Mouse (Mus musculus) brain, adult 2 months (tissue): ENCODE results near the gene Shbg.

Experiments used
- DNase-seq: peaks from one replicate; pipeline ENCODE4 v3.0.0; 2011; ENCODE audit warnings: low read depth, low spot score

The Shbg gene

DNA sequence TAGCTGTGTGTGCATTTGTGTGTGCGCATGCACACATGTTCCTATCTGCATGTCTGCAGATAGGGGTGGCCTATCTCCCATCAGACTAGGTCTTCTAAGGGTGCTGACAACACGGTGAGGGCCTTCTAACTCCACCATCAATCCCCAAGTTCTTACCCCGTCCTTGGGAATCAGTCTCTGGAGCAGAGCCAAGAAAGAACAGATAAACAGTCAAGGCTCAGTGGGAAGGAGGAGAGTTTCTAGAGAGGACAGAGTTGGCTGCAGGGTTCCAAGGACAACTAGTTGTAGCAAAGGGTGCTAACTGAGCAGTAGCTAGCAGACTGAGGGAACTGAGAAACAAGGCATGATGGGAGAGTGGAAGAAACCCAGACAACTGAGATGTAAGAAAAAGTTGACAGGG, 15.9 kb downstream of the Shbg start:
- no peak for DNase-seq

DNA sequence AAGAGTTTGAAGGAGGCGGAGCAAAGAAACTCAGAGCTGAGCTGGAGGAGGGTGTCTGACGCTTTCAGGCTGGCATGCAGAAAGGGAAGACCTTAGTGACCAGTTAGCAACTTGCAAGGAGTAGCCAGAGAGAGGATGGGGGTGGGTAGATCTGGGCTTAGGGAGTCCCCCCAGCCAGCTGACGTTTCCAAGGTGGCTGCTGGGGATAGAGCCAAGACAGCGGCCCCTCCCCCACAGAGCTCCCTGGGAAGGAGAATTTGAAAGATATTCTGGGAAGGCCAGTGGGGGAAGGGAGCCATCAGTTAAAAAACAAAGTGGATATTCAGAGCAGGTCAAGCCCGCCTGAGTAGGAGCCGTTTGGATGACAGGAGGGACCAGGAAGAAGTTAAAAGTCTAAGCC, 17.6 kb downstream of the Shbg start:
- DNase-seq = peak; percentile 55

DNA sequence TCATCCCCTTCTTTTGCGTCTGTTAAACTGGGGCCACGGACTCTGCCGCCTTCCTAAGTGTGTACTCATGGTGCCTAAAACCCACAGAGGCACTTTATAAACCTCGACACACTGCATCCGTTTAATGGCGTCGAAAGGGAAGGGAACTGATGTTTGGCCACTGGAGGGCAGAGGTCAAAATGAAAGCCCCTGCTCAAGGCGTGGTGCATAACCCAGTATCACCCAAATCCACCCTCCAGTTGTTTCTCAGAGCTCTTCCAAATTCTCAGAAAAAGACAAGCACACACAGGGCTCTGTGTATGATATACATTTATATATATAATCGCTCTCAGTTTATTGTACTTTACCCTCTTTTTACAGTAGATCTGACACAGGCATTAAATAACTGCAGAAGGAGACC, 18.3 kb downstream of the Shbg start:
- DNase-seq = no peak

DNA sequence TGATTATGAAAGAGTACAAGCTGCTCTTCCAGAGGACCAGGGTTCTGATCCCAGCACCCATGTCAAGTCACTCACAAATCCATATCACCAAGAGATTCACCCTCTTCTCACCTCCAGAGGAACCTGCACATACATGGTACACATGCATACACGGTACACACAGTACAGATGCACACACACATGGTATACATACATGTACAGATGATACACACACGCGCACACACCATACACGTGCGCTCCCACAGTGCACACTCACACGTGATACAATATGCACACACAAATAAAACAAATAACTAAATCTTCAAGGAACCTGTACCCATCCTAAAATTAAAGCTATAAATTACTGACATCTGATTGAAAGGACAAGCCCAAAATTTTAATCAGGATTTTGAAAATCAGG, 22.9 kb downstream of the Shbg start:
- no peak for DNase-seq

DNA sequence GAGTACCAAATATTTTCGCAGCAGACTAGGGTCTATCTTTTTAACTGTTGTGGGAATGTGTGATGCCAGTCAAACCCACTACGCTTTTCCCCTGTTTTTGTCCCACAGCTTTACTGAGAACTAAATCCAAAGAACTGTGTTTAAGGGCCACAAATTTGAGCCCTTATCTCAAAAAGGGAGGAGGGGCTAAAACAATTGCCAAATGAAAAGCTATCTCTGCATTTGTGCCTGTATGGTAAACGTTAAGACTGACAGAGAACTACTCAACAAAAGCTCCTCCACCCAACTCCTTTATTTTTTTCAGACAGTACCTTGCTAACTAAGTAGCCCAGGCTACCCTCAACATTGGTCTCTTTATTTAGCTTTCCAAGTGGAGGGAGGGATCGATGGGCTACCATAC, 24.9 kb downstream of the Shbg start:
- no peak for DNase-seq

DNA sequence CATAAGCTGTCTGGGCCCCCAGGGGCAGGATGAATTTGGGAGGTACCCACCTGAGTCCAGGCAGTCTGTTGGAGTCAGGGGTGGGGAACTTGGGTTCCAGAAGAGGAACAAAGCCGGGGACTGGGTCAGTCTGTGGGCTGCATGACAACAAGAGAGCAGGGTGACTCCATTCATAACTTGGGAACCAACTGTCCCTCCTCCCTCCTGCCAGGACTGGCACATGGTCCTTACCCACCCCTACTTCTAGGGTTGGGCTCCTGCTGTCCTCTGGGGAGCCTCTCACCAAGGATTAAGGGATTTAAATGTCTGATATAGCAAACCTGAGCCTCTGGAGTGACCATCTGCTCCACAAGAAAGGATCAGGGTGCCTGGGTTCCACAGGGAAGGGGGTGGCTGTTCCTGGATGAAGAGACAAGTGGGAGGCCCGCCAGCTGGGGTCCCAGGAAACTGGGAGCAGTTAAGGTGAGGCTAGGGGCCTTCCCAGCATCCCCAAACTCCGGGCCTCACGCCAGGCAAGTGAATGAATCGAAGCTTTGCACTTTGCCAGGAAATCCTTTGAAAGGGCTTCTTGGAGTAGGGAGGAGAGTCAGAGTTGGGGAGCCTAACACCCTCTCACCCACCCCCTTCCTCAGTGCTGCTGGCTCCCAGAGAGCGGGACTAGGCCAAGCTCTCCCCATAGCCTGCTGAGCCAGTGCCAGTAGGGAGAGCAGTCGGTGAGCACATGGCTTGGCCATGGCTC, 25.6 kb downstream of the Shbg start:
- peak; percentile 66 for DNase-seq

DNA sequence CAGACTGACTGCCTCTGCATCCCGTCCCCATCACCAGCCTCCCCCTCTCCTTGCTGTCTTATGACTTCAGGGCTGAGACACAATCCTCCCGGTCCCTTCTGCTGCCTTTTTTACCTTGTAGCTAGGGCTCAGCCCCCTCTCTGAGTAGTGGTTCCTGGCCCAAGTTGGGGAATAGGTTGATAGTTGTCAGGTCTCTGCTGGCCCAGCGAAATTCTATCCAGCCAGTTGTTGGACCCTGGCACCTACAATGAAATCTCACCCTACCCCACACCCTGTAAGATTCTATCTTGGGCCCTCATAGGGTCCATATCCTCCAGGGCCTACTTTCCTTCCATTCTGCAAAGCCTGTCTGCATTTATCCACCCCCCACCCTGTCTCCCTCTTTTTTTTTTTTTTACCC, 26.3 kb downstream of the Shbg start:
- DNase-seq = no peak

DNA sequence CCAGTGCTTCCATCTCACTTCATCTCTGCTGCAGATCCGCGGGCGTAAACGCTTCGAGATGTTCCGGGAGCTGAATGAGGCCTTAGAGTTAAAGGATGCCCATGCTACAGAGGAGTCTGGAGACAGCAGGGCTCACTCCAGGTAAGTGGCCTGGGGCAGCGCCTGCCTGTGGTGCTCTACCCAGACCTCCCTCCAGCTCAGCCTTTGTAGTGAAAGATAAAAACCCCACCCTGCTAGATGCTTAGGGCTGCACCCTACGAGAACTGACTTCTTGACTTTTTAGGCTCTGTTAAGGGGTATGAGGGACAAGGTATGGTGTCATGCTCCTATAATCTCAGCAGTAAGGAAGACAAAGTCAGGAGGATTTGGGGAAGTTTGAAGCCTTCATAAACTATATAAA, 27.1 kb downstream of the Shbg start:
- no peak for DNase-seq

DNA sequence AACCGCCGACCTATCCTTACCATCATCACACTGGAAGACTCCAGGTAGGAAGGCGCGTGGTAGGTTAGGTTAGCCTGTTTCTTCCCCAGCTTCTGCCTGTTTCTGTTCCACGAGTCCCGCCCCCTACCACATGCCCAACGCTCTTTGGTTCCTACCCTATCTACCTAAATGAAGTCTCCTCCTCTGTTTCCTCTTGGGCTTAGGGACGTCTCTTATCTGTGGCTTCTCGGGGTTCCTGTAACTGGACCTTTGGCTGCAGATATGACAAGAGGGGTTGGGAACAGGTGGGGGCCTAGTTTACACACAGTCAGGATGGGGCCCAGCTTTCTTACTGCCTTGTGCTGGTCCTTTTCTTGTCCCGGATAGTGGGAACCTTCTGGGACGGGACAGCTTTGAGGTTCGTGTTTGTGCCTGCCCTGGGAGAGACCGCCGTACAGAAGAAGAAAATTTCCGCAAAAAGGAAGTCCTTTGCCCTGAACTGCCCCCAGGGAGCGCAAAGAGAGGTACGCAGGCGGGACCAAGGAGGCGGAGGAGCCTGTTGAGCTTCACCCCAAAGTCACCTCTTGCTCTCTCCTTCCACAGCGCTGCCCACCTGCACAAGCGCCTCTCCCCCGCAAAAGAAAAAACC, 28.4 kb downstream of the Shbg start:
- no peak for DNase-seq

DNA sequence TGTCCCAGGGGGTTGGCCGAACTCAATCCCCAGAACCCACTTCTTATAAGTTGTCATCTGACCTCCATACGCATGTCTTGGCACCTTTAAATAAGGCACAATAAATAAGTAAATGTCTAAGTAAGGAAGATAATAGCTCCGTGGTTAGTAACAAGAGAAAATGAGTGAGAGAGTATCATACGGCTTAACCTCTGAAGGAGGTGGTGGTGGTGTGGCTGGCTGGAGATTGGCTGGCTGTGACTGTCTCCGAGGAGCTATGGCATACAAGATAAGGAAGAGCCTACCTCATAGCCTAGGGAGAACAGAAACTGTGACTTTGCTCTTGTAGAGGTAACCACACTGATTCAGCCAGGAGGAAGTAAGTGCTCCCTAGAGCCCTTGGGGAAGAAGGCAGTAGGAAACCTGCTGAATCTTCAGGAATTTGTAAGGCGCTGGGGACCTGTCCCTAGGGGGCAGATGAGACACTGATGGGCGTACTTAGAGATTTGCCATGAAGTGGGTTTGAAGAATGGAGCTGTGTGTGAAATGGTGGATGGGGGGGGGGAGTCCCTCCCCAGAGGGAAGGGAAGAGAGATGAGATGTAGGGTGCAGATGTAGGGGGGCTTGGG, 31.9 kb downstream of the Shbg start:
- no peak for DNase-seq

DNA sequence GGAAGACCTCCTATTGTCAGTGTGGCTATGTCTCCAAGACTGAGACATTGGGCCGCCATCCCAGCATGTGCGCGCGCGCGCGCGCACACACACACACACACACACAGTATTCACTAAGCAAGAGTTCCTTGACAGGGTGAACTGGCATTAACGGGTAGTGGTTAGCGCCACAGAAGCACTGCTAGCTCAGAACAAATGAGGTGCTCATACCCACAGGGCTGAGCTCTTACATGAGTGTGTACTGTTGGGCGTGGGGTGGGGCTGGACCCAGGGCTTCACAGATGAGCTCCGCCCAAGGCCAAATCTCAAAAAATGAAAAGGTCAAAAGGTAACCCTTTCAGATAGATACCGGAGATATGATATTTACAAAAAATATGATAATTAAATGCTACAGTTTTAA, 32.8 kb downstream of the Shbg start:
- DNase-seq = no peak

DNA sequence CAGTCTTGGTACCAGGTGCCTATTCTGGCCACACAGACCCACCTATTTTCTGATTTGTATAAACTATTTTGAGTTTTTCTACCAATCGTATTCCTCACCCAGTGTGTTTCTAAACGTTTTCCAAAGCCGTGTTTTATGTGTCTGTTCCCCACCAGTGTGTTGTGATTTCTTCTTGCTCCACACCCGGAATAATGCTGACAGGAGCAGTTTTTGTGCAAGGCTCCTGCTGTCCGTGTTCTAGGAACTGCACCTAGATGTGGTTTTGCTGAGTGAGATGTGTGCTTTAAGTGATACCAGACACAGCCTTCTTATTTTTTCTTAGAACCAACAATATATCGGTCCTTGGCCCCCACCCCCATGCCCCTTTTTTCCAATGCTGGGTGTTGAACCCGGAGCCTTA, 33.7 kb downstream of the Shbg start:
- DNase-seq = no peak

DNA sequence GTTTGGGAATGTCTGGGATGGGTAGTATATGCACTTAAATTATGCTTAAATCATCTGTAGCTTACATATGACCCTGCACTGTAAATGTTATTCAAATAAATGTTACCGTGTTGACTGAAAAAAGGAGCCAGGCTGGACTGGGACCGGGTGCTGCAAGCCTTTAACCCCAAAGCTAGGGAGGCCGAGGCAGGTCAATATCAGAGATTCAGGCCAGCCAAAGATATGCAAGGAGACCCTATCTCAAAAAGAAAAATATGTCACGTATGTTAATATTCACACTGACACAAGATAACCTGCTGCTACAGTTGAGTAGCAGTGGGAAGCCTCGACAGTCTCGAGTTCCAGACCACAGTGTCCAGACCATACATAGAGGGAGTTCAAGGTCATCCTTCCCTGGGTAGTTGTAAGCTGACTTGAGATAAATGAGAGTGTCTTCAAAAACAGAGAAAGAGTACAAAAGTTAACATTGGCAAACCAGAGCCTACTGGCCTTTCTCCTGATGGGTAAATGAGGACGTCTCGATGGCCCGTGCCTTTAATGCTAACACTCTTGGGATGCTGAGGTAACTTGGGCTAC, 35.4 kb downstream of the Shbg start:
- DNase-seq = no peak

DNA sequence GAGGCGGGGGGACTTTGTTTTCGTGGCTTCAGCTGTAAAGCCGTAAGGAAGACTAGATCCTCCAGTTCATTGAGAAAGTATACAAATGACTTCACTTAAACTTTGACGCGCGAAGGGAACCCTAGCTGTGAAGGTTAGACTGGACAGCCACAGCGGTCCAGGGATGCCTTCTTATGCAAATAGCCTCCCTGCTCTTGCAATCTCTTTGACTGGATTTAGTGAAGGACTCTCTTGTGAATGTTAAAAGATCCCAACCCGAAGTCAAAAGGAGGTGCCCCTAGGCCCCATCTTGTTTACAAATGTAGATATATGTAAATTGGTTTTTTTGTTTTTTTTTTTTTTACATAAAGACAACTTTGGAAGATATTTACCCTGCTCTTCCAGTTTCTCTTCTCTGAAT, 35.9 kb downstream of the Shbg start:
- no peak for DNase-seq

DNA sequence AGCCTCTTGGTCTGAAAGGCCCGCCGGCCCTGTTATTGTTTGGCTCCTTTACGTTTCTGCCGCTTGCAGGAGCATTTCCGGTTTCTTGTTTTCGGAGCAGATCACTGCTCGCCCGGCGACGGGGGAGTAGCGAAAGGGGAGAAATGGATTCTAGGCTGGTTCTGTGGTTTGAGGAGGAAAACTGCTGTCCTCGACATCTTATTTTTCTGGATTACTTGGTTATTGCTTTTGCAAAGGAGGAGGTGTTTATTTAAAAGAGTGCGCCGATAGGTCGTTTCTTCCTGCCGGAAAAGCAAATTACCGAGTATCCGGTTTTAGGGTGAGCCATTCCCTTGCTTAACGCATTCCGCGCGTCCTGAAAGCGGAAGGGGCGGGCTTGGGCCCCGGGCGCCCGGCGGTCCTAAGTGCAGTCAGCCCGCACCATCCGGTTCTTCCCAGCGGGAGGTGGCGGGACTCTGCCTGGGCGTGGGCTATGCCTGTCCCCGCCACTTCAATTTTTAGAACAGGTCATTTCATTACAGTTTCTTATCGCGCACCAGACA, 36.5 kb downstream of the Shbg start:
- peak; percentile 98 for DNase-seq

DNA sequence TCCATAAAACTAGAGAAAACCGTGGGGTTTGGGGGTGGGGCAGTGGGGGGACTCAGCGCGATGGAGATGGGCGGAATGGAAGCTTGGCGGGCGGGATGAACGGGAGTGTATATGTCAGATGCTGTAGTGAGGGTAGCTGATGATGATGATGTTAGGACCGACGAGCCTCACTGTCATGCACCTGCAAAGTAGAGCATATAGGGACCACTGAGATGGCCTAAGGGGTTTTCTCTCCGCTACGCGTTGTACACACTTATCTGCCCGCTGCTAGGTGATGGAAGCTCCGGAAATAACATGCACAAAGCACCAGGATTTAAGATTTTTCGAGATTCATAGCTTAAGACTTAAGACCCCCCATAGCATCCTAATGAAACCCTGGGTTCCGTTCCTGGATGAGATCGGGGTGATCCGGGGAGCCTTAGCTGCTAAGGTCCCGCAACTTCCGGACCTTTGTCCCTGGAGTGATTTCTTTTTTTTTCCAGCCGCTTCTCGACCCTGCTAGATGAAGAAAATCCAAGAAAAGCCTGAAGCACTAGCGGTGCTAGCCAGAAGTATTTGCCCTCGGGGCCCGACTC, 37.0 kb downstream of the Shbg start:
- DNase-seq = no peak

DNA sequence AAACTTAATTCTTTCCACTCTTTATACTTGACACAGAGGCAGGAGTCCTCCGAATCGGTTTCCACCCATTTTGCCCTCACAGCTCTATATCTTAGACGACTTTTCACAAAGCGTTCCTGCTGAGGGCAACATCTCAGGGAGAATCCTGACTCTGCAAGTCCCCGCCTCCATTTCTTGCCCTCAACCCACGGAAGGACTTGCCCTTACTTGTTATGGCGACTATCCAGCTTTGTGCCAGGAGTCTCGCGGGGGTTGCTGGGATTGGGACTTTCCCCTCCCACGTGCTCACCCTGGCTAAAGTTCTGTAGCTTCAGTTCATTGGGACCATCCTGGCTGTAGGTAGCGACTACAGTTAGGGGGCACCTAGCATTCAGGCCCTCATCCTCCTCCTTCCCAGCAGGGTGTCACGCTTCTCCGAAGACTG, 37.6 kb downstream of the Shbg start, which contains the start of the genes Wrap53 and Trp53:
Gene Wrap53 (minus strand): TSS at position 165 of the 424 bp plus-strand sequence.
Gene Trp53 (plus strand): TSS at position 269 of the 424 bp plus-strand sequence.
- DNase-seq = peak; percentile 97

DNA sequence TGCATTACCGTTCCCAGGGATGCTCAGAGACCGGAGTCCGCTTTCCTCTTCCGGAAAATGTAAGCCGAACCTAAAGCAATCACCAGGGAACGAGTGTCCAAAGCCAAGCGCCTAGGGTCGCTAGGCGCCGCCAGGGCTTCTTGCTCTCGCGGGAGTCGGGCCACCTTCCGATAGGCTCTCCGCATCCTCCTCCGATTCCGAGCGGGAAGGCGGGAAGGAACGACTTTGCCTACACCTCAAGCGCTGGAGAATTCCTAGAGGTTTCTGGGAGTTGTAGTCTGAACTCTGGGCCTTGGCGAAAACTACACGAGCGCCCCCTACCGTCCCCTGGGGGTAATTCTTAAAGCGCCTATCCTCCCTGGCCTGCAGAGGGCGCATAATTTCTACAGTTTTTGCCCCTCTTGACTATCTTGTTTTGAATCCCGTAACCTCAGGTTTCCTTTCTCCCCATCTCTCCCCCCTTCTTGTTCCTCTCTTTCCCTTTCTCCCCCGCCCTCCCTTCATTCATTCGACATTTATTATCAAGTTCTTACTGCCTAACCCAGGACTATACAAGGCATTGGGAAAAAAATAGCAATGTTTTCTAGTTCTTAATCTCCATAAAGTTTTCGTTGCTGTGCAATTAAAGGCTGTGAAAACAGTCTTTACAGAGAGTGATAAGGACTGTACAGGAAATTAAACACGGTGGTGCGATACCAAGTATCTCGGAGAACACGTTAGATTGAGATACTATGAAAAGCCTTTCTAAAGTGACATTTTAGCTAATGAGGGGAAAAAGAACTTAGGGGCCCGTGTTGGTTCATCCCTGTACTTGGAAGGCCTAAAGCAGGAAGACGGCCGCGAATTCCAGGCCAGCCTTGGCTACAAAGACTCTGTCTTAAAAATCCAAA, 38.3 kb downstream of the Shbg start:
- DNase-seq = peak; percentile 99

DNA sequence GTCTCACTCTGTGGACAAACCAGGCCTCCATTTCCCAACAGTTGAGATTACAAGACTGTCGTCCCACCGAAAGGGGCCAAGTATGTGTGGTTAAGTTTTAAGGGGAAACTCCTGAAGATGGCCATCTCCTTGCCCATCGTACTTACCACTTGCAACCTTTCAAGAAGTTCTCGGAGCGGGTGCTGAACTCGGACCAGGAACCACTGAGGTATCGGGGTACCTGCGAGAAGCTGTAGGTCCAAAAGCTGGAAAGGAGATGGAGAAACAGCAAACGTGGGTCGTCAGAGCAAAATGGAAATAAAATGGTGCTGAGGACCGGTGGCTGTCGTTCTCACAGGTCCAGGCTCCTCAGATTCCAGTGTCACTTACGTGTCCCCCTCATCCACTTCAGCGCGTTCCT, 39.4 kb downstream of the Shbg start:
- DNase-seq = no peak

DNA sequence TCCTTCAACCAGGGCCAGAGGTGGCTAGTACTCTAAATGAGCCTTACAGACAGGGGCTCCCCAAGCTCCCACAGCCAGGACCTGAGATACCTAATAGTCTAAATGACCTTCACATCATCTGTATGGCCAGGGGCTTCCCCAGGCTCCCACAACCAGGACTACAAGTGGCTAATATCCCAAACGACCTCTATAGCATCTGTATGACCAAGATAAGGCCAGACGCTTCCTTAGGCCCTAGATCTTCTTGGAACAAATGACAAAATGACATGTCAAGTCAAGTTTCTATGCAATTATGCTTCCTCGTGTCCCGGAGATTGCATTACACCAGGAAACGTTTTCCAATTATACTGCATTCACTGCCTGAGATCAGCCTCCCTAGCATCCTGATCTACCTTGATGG, 41.4 kb downstream of the Shbg start:
- DNase-seq = no peak

DNA sequence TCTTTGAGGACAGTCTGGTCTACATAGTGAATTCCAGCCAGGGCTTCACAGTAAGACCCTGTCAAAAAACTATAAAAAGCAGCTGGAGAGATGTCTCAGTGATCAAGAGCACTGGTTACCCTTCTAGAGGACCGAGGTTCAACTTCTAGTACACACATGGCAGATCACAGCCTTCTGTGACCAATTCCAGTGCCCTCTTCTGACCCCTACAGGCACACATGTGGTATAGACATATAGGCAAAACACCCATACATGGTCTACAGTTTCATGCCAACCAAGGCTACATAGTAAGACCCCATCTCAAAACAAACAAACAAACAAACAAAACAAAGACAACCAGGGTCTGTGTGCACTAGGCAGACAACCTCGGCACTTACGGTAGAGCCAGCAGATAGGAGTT, 42.5 kb downstream of the Shbg start:
- DNase-seq = peak; percentile 74
